Mouse (Mus musculus) neural tube, embryonic 13.5 days (tissue): ENCODE measurements around the gene Rfxap. TPM values are rescaled to one million over a fixed set of nuclear protein-coding genes. Genes with fewer than 3 reads are reported as not detected.
"Not testable (repeated sequence)": the region's sequence is repeated elsewhere in the genome, so short reads cannot be mapped to it uniquely, and the experiment has no call there.

ENCODE experiments used
- ATAC-seq: fragments of 200-750 bp; cut with Nextera tagmentation; 2 replicates; pipeline ENCODE4 v1.8.0; 2017; ENCODE audit warnings: low read depth, mild to moderate bottlenecking, moderate TSS enrichment, moderate library complexity
- H3K27ac ChIP-seq: fragments of 300-500 bp; sonication (generic); replicated peaks from 2 replicates; pipeline ENCODE4 v1.5.1; 2015; ENCODE audit warnings: moderate library complexity, mild to moderate bottlenecking, inconsistent platforms
- H3K27me3 ChIP-seq: fragments of 300-500 bp; sonication (generic); 2 replicates; pipeline ENCODE4 v1.6.1; 2015; ENCODE audit warnings: mild to moderate bottlenecking, inconsistent platforms
- H3K36me3 ChIP-seq: fragments of 300-500 bp; sonication (generic); 2 replicates; pipeline ENCODE4 v1.6.1; 2015; ENCODE audit warnings: mild to moderate bottlenecking, inconsistent platforms
- H3K4me1 ChIP-seq: fragments of 300-500 bp; sonication (generic); replicated peaks from 2 replicates; pipeline ENCODE4 v1.6.1; 2015; ENCODE audit warnings: inconsistent platforms
- H3K4me2 ChIP-seq: fragments of 300-500 bp; sonication (generic); 2 replicates; pipeline ENCODE4 v1.6.1; 2015; ENCODE audit warnings: inconsistent platforms, mild to moderate bottlenecking, moderate library complexity
- H3K4me3 ChIP-seq: fragments of 300-500 bp; sonication (generic); 2 replicates; pipeline ENCODE4 v1.5.1; 2015; ENCODE audit warnings: mild to moderate bottlenecking, inconsistent platforms
- H3K9ac ChIP-seq: fragments of 300-500 bp; sonication (generic); 2 replicates; pipeline ENCODE4 v1.6.1; 2015; ENCODE audit warnings: moderate library complexity, mild to moderate bottlenecking, inconsistent platforms
- H3K9me3 ChIP-seq: fragments of 300-500 bp; sonication (generic); 2 replicates; pipeline ENCODE4 v1.6.1; 2016; ENCODE audit warnings: inconsistent platforms
- WGBS: fragments of 180-500 bp; shearing (Covaris S2); methylation state at CpG from one replicate; pipeline ENCODE4 v1.1.7; 2015; 5-methylcytosine and 5-hydroxymethylcytosine counted together
- polyA plus RNA-seq: library from polyadenylated mRNA; unstranded; fragments of >200 nt; fragmentation: Nextera tagmentation; extraction: Ambion mirVana; gene quantifications from 2 replicates; pipeline ENCODE4 v1.2.1, GENCODE M21; 2015

Gene Rfxap
- polyA plus RNA-seq, 1 experiment from 2014 or later, result 41.5 TPM

DNA sequence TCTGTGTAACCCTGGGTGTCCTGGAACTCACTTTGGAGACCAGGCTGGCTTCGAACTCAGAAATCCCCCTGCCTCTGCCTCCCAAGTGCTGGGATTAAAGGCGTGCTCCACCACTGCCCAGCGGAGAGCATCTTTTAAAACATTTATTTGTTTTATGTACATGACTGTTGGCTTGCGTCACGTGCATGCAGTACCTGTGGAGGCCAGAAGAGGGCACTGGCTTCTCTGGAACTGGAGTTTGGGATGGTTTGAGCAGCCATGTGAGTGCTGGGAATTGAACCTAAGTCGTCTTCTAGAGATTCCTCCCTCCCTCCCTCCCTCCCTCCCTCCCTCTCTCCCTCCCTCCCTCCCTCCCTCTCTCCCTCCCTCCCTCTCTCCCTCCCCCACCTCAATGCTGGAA is 42.1 kb downstream of the Rfxap start:
- H3K4me1 ChIP-seq, H3K4me2 ChIP-seq, H3K9me3 ChIP-seq, H3K4me3 ChIP-seq, ATAC-seq, H3K27me3 ChIP-seq, H3K27ac ChIP-seq, H3K9ac ChIP-seq, H3K36me3 ChIP-seq: not testable (repeated sequence)
- WGBS, result 82% methylated on average over 6 of the region's 6 CpGs

DNA sequence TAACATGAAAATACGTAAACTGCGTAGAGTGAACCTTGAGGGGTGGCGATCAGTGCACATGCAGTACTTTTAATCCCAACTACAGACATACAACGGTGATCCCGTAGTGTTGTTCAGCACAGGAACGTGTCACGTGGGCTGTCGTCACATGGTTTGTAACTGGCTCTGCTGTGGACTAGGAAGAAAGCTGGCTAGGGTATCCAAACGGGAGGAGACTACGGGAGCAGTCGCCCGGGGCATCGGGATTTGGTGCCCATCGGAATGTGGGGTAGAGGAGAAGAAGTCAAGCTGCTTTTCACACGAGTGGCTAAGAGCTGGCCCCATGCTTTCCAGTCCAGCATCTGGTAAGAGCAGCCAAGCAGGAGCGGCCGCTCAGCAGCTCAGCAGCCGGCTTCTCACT is 43.2 kb downstream of the Rfxap start:
- no peaks in the 10 kb centered on the region for H3K27me3 ChIP-seq
- H3K4me1 ChIP-seq, result 0 out of 2 replicates have a peak, but pooled peaks cover 3% of the 10 kb centered on the region
- H3K9me3 ChIP-seq, result no peaks in the 10 kb centered on the region
- ATAC-seq, result peak; percentile 51; the same call in 1 of the 2 replicates
- H3K36me3 ChIP-seq, result no peaks in the 10 kb centered on the region
- no peak overlapping the region for H3K9ac ChIP-seq
- H3K27ac ChIP-seq, result no peak overlapping the region
- 0 out of 2 replicates have a peak overlapping the region, but pooled peaks have one; percentile 20 for H3K4me2 ChIP-seq
- no peak overlapping the region for H3K4me3 ChIP-seq
- 67% methylated on average over 18 of the region's 18 CpGs for WGBS

DNA sequence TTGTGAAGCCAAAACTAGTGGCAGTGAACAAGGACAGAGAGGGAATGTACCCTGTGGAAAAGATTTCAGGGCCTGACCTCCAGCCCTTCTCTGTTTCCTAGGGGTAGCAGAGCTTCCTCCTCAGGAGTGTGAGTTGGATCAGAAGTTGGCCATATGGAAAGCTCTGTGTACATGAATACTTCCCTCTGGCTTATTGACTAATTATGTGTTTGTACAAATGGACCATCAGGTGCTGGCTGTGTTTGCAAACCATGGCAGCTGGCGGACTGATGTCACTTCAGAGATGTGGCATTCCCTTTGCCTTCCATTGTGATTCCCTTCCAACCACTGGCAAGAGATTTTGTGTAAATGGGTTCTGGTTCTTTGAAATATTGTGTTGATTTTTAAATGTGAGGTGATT is 46.3 kb downstream of the Rfxap start:
- Histone ChIP-seq H3K4me2 (no peak overlapping the region), H3K36me3 (no peaks in the 10 kb centered on the region), H3K9me3 (no peaks in the 10 kb centered on the region), H3K4me3 (no peak overlapping the region), H3K4me1 (peaks cover 10% of the 10 kb centered on the region), H3K27ac (no peak overlapping the region), H3K27me3 (peaks cover 6% of the 10 kb centered on the region), H3K9ac (no peak overlapping the region)
- WGBS, result 74% methylated on average over 1 of the region's 1 CpGs
- no peak for ATAC-seq

DNA sequence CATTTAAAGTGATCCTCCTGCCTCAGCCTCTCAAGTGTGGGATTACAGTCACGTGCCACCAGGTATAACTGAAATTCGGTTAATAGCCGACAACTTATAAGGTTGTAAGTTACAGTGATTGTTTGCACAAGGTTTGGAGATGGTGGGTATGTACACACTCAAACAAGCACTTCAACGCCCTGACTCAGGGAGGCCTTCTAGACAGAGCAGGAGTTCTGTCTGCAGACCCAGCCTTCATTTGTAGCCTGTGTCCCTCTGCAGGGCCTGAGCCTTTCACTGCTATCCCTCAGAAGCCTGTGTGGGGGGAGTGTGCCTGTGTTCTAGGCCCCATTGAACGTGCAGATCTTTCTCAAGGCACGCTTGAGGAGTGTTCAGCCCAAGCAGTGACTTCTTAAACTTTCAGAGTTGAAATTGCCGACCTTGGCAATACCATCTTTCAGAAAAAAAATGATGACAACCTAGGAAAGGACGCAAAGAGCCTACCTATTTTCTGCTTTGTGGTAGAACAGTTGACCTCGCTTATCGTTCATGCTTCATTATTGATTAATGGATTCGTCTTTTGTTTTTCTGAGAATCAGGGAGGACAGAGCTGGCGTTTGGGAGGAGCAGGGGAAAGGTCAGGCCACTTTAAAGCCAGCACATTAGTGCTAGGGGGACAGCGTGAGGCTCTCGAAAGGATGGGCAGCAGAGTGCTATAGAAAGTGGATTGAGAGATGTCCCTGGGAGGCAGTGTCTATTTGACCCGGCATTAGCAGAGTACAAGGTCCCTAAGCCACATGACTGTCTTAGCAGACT is 47.1 kb downstream of the Rfxap start:
- WGBS, result 54% methylated on average over 15 of the region's 15 CpGs
- Histone ChIP-seq H3K4me1 (peaks cover 18% of the 10 kb centered on the region), H3K4me2 (no peak overlapping the region), H3K27ac (no peak overlapping the region), H3K9ac (no peak overlapping the region), H3K9me3 (no peaks in the 10 kb centered on the region), H3K4me3 (no peak overlapping the region), H3K36me3 (no peaks in the 10 kb centered on the region), H3K27me3 (peaks cover 6% of the 10 kb centered on the region)
- ATAC-seq, result no peak

DNA sequence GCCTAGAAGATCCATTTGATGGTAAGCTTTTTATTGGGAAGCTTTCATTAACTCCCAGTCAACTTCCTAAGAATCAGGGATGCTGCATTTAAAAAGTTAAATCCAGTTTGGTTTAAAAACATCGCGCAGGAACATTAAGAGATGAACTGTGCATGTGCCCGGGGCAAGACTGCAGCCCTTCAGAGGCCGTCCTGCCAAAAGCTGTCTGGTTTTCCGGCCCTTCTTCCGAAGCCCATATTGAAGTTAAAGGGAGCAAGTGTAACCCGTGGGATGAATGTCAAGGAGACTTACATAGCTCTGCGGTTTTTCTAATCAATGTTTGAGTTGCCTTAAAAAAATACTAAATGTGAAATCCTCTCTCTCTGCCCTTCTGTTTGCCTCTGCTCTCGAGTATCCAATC is 48.4 kb downstream of the Rfxap start:
- Histone ChIP-seq H3K4me3 (no peak overlapping the region), H3K4me1 (peaks cover 26% of the 10 kb centered on the region), H3K36me3 (no peaks in the 10 kb centered on the region), H3K9ac (no peak overlapping the region), H3K27me3 (peaks cover 11% of the 10 kb centered on the region), H3K27ac (no peak overlapping the region), H3K9me3 (no peaks in the 10 kb centered on the region), H3K4me2 (no peak overlapping the region)
- no peak for ATAC-seq
- WGBS, result 80% methylated on average over 9 of the region's 9 CpGs

DNA sequence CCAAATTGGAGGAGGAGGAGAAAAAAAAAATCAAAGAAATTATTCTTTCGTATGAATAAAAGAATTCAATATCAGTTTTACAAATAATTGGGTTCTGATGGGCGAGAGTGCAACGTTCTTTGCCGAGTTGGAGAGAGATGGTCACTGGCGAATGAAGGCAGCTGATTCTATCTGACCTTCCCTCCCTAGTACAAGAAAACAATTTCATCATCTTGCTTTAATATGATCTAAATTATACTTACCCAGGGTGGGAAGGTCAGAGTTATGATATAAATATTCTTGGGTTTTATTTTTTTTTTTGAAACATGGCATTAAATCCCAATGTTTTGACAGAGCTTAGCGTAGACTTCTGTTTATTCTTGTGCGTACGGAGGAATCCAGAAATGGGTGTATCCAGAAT is 50.1 kb downstream of the Rfxap start:
- Histone ChIP-seq H3K27me3 (peaks cover 11% of the 10 kb centered on the region), H3K4me1 (peaks cover 26% of the 10 kb centered on the region), H3K27ac (no peak overlapping the region), H3K4me3 (no peak overlapping the region), H3K4me2 (no peak overlapping the region), H3K36me3 (0 out of 2 replicates have a peak, but pooled peaks cover under 1% of the 10 kb centered on the region), H3K9me3 (no peaks in the 10 kb centered on the region), H3K9ac (no peak overlapping the region)
- no peak for ATAC-seq
- 91% methylated on average over 8 of the region's 8 CpGs for WGBS

DNA sequence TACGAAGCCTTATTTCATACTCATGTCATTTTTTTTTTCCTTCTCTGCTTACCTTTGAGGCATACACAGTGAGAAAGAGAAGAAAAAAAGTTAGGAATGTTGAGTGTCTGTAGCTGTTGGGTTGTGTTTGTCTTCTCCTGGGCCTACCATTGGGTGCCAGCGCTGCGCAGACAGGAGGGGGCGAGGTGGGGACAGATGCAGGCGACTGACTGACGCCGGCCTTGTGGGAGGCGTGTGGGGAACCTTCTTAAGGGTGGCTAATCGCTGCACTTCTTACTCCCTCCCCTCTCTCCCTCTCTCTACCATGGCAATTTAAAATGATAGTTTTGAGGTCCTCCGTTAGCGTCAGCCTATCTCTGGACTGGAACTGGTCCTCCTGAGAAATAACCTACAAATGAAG is 51.5 kb downstream of the Rfxap start:
- Histone ChIP-seq H3K36me3 (peaks cover 12% of the 10 kb centered on the region), H3K9me3 (no peaks in the 10 kb centered on the region), H3K27ac (no peak overlapping the region), H3K4me2 (peak overlapping the region; percentile 100), H3K4me1 (peaks cover 26% of the 10 kb centered on the region), H3K4me3 (peak overlapping the region; percentile 68), H3K27me3 (peaks cover 11% of the 10 kb centered on the region), H3K9ac (peak overlapping the region; percentile 83)
- 1% methylated on average over 11 of the region's 11 CpGs for WGBS
- ATAC-seq, result peak; percentile 4; the same call in 1 of the 2 replicates

DNA sequence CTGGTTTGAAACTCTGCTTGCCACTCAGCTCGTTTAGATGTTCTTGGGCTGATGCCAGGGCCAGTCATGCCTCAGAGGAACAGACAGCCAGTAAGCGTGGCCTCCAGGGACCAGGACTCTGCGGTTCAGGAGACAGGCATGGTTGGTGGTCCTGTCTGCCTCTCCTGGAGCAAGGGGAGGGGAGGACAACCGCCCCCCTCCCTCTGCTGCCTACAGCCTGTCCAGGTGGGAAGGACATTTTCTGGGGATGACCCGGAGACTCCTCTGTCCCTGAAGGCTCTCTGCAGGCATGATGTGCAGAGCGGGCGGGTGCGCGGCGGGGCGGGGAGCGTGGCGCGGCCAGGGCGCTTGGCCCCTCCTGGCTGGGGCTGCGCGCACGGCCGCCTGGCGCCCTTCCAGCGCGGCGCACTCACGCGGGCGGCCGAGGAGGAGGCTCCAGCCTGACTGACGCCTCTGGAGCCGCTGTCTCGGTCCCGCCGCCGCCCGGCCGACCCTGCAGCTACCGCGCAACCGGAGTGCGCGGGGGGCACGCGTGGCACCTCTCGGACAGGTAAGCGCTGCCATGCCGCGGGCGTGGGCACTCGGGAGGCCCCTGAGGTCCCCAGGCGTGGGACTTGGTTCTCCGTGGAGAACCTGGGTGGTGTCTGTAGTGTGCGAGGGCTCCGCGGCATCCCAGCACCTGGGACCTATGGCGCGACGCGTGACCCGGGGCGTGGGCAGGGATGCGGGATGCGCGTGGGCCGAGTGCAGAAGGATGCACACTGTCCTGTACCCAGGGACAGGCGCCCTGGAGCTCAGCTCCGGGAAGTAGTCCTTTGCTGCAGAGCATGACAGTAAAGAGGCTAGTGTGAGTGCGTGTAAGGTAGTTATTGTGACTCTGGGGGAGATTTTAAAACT is 52.2 kb downstream of the Rfxap start, which contains the start of gene Smad9:
Smad9 (plus strand) TSS at position 438 of the 897 bp plus-strand sequence.
- Histone ChIP-seq H3K9ac (peak within 1 kb of the TSS; percentile 83), H3K4me2 (peak within 1 kb of the TSS; percentile 100), H3K9me3 (no peaks in the 10 kb centered on the region), H3K27me3 (peaks cover 11% of the 10 kb centered on the region), H3K36me3 (peaks cover 19% of the 10 kb centered on the region), H3K4me1 (peaks cover 22% of the 10 kb centered on the region), H3K27ac (peak within 1 kb of the TSS; percentile 63), H3K4me3 (peak within 1 kb of the TSS; percentile 68)
- WGBS, result under 1% methylated on average over 65 of the region's 66 CpGs
- peak; percentile 90 for ATAC-seq

DNA sequence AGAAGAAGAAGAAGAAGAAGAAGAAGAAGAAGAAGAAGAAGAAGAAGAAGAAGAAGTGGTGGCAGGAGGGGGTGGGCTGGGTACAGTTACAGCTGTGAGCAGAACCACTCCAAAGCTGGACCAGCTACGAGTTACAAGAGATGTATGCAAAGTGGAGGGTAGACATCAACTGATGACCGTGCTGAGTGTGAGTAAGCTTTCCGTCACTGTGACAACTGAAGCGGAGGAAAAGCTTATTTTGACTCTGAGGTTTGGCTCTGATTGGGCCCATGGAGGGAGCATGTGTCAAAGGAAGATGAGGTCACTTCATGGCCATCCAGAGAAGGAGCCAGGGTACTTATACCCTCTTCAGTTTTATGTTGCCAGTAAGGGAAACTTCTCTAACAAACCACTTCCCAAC is 54.2 kb downstream of the Rfxap start:
- H3K27ac ChIP-seq, result no peak overlapping the region
- no peak overlapping the region for H3K9ac ChIP-seq
- H3K4me2 ChIP-seq, result no peak overlapping the region
- 78% methylated on average over 4 of the region's 4 CpGs for WGBS
- H3K4me3 ChIP-seq, result no peak overlapping the region
- no peak for ATAC-seq
- H3K9me3 ChIP-seq, result no peaks in the 10 kb centered on the region
- peaks cover 11% of the 10 kb centered on the region for H3K27me3 ChIP-seq
- H3K4me1 ChIP-seq, result peaks cover 22% of the 10 kb centered on the region
- H3K36me3 ChIP-seq, result peaks cover 39% of the 10 kb centered on the region

Other genes with a start within 250 kb of the Rfxap start
- 78.6 and 93.7 TPM in 2 replicates for gene Supt20, start 115.0 kb downstream of the Rfxap start, polyA plus RNA-seq
- 0.53 TPM in 1 of 2 replicates, not detected in the other for gene Gm21958, start 93.4 kb downstream of the Rfxap start, polyA plus RNA-seq
- gene Exosc8, start 72.4 kb downstream of the Rfxap start, polyA plus RNA-seq, result 58.9 and 69.9 TPM in 2 replicates
- gene Alg5, start 72.3 kb downstream of the Rfxap start, polyA plus RNA-seq, result 46.4 and 50.0 TPM in 2 replicates
- gene Smad9, start 52.2 kb downstream of the Rfxap start, polyA plus RNA-seq, result 0.44 and 0.70 TPM in 2 replicates
- 0.63 and 0.95 TPM in 2 replicates for gene Sertm1, start 108.1 kb upstream of the Rfxap start, polyA plus RNA-seq
- 0.56 and 0.66 TPM in 2 replicates for gene Ccna1, start 247.7 kb upstream of the Rfxap start, polyA plus RNA-seq